Mouse (Mus musculus): ENCODE data around the gene Tmem130.

GRCm38 (mm10) chr5:144720281-144720680, 41.3 kb downstream of the Tmem130 start:
- TF ChIP-seq CTCF (IDR thresholded peaks at IDR 0.05; ENCODE audit: insufficient read depth, low read length) (no peak), POLR2A (IDR thresholded peaks at IDR 0.05; ENCODE audit: borderline replicate concordance, extremely low read depth, low read depth, low read length) (no peak)
